Mouse (Mus musculus): ENCODE data around the gene Rd3l. TPM values are rescaled to one million over a fixed set of nuclear protein-coding genes. Genes with fewer than 3 reads are reported as not detected.

Rd3l gene
- polyA plus RNA-seq (2012; rRNA removed) = not detected in 2 replicates

DNA sequence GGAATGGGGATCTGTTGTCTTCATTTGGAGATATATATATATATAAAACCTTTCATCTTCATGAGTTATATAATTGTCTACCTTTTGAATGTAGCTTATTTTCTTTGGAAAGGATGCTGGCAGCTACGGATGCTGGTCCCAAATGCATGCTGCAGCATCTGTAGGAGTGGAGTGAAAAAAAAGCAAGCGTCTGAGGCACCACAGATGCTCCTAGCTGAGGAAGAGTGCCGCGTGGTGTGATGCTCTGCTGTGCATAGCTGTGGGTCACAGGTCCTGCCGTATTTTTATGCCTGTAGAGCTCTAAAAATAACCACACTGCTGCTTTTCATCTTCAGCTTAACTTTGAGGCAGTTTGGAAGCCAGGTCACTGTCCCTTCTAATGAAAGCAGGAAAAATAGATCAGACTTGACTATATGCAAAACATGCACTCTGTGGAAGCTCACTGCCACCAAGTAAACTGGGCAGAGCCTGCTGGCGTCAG is at the start of gene Rd3l:
Rd3l (minus strand) TSS at position 431 of the 481 bp plus-strand sequence.
- Histone ChIP-seq H3K4me1 (ENCODE audit: control insufficient read depth, insufficient read depth, low read length) (no peaks in the 10 kb centered on the region), H3K27ac (ENCODE audit: control insufficient read depth, insufficient read depth, low read depth, low read length) (no peak within 1 kb of the TSS), H3K27me3 (ENCODE audit: control insufficient read depth, insufficient read depth, low read length) (no peaks in the 10 kb centered on the region), H3K36me3 (ENCODE audit: control insufficient read depth, insufficient read depth, low read length) (no peaks in the 10 kb centered on the region), H3K4me3 (ENCODE audit: control insufficient read depth, low read depth, low read length) (no peak within 1 kb of the TSS)
- TF ChIP-seq CTCF (IDR thresholded peaks at IDR 0.05; ENCODE audit: control insufficient read depth, insufficient read depth, insufficient replicate concordance, low read depth, low read length) (no peak), POLR2A (IDR thresholded peaks at IDR 0.05; ENCODE audit: control insufficient read depth, low read depth, low read length) (no peak)

DNA sequence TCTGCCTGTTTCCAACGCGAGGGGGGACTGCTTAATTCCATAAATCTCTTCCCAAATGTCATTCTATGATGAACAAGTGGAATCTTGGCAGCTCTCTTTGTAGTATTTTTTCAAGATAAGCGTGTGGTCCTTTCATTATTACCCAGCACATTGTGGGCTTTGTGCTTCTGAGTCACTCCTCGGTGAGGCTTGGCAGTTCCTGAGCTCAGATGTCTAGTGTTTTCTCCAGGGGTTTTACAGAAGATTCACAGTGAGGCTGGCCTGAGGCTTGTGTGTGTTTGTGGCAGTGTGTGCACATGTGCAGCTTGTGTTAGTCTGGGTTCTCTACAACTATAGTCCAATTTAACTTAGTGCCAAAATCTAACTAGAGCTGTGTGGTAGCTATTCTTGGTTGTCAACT is 46.3 kb upstream of the Rd3l start:
- Histone ChIP-seq H3K4me3 (ENCODE audit: control insufficient read depth, low read depth, low read length) (no peak overlapping the region), H3K4me1 (ENCODE audit: control insufficient read depth, insufficient read depth, low read length) (no peaks in the 10 kb centered on the region), H3K27me3 (ENCODE audit: control insufficient read depth, insufficient read depth, low read length) (no peaks in the 10 kb centered on the region), H3K36me3 (ENCODE audit: control insufficient read depth, insufficient read depth, low read length) (peaks cover 1% of the 10 kb centered on the region; the same call in 1 of the 2 replicates), H3K27ac (ENCODE audit: control insufficient read depth, insufficient read depth, low read depth, low read length) (no peak overlapping the region)
- TF ChIP-seq POLR2A (IDR thresholded peaks at IDR 0.05; ENCODE audit: control insufficient read depth, low read depth, low read length) (no peak), CTCF (IDR thresholded peaks at IDR 0.05; ENCODE audit: control insufficient read depth, insufficient read depth, insufficient replicate concordance, low read depth, low read length) (no peak)

DNA sequence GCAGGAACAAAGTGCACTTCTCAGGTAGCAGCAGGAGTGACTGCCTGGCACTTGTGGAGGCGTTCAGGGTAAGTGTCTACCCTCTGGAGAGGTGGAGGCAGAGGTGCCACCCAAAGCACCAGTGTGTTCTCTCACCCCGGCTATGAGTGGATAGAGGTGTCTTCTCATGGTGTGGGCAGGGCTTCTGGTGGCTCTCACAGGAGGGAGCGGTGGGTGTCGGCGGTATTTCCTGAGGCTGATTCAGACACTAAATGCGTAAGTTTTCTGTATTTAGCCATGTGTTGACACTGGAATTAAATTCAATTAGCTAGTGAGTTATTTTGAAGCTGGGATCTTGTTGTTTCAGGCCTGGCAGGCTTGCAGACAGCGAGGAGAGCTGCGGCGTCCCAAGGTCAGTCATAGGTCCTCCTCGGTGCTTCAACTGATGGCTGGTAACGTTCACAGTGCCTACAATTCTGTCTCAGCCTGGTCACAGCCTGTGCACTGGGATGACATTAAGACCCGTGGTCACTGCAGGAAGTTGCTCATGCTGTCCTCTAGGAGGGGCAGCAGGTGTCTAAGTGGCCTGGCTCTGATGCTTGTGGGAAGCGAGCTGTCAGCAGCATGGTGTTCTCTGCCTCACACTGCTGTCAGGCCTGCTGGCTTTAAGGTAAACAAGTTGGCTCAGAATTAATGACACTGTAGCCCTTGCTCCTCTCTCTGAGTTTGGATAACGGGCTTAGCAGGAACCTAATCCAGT is 45.0 kb upstream of the Rd3l start:
- no peak overlapping the region for H3K27ac ChIP-seq (ENCODE audit: control insufficient read depth, insufficient read depth, low read depth, low read length)
- H3K27me3 ChIP-seq (ENCODE audit: control insufficient read depth, insufficient read depth, low read length) = no peaks in the 10 kb centered on the region
- TF ChIP-seq POLR2A (IDR thresholded peaks at IDR 0.05; ENCODE audit: control insufficient read depth, low read depth, low read length) = no peak
- no peak for TF ChIP-seq CTCF (IDR thresholded peaks at IDR 0.05; ENCODE audit: control insufficient read depth, insufficient read depth, insufficient replicate concordance, low read depth, low read length)
- H3K4me3 ChIP-seq (ENCODE audit: control insufficient read depth, low read depth, low read length) = no peak overlapping the region
- H3K36me3 ChIP-seq (ENCODE audit: control insufficient read depth, insufficient read depth, low read length) = peaks cover 1% of the 10 kb centered on the region; the same call in 1 of the 2 replicates
- H3K4me1 ChIP-seq (ENCODE audit: control insufficient read depth, insufficient read depth, low read length) = no peaks in the 10 kb centered on the region

DNA sequence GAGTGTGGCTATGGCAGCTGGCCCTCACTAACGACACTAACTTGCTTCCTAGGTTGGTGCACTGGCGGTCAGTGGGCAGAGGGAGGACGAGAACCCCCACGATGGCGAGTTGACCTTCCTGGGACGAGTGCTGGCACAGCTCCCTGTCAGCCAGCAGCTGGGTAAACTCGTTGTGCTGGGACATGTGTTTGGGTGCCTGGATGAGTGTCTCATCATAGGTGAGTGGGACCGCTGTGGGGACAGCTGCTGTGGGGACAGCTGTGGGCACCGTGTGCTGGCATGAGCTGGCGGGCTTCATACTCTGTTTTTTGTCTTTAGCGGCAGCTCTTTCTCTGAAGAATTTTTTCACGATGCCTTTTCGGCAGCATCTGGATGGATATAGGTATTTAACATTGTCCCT is 44.3 kb upstream of the Rd3l start:
- Histone ChIP-seq H3K4me1 (ENCODE audit: control insufficient read depth, insufficient read depth, low read length) (no peaks in the 10 kb centered on the region), H3K27me3 (ENCODE audit: control insufficient read depth, insufficient read depth, low read length) (no peaks in the 10 kb centered on the region), H3K4me3 (ENCODE audit: control insufficient read depth, low read depth, low read length) (no peak overlapping the region), H3K27ac (ENCODE audit: control insufficient read depth, insufficient read depth, low read depth, low read length) (no peak overlapping the region), H3K36me3 (ENCODE audit: control insufficient read depth, insufficient read depth, low read length) (peaks cover 1% of the 10 kb centered on the region; the same call in 1 of the 2 replicates)
- TF ChIP-seq POLR2A (IDR thresholded peaks at IDR 0.05; ENCODE audit: control insufficient read depth, low read depth, low read length) (no peak), CTCF (IDR thresholded peaks at IDR 0.05; ENCODE audit: control insufficient read depth, insufficient read depth, insufficient replicate concordance, low read depth, low read length) (no peak)

DNA sequence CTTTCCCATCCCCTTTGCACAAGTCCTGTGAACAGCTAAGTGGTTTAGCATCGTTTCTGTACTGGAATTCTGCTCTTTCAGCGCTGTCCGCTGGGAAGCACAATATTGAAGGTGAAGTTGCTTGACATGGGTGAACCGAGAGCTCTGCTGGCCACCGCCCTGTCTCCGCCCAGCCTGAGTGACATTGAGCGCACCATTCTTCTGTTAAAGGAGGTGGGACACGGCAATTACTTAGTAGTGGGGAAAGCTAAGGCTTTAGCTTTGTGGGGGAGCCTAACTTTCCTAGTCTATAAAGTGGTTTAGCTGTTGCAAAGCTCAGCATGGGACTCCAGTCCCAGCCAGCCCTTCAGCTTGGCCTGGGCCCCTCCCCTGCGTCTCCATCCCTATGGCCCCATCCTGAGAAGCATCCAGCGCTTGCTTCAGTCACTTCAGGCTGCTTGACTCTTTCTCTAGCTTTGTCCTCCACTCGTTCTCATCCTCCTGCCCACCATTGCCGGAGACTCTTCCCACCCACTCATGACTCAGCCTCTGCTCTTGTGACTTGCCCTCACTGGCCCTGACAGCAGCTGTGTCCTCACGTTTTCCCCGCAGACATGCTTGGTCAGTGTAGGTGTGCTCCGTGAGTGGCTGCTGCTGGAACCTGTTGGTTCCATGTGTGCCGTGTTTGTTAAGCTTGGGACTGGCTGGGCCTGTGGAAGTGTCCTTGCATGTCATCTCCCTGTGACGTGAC is 43.6 kb upstream of the Rd3l start:
- Histone ChIP-seq H3K27me3 (ENCODE audit: control insufficient read depth, insufficient read depth, low read length) (no peaks in the 10 kb centered on the region), H3K27ac (ENCODE audit: control insufficient read depth, insufficient read depth, low read depth, low read length) (no peak overlapping the region), H3K4me3 (ENCODE audit: control insufficient read depth, low read depth, low read length) (no peak overlapping the region), H3K36me3 (ENCODE audit: control insufficient read depth, insufficient read depth, low read length) (no peaks in the 10 kb centered on the region; the same call in 1 of the 2 replicates), H3K4me1 (ENCODE audit: control insufficient read depth, insufficient read depth, low read length) (no peaks in the 10 kb centered on the region)
- no peak for TF ChIP-seq CTCF (IDR thresholded peaks at IDR 0.05; ENCODE audit: control insufficient read depth, insufficient read depth, insufficient replicate concordance, low read depth, low read length)
- no peak for TF ChIP-seq POLR2A (IDR thresholded peaks at IDR 0.05; ENCODE audit: control insufficient read depth, low read depth, low read length)

DNA sequence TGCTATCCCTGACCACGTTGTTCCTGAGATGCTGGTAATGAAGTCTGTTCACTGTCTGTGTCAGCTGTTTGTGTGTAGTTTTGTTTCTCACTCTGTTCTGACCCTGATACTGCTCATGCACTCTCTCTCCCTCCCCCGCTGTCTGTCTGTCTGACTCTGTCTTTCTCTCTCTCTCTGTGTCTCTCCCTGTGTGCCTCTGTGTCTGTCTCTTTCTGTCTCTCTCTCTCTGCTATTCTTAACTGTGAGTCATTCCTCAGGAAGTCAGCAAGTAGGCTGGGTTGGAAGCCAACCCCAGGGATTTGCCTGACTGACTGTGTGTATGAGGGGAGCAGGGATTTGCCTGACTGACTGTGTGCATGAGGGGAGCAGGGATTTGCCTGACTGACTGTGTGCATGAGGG is 42.2 kb upstream of the Rd3l start:
- H3K4me1 ChIP-seq (ENCODE audit: control insufficient read depth, insufficient read depth, low read length) = no peaks in the 10 kb centered on the region
- no peaks in the 10 kb centered on the region; the same call in 1 of the 2 replicates for H3K36me3 ChIP-seq (ENCODE audit: control insufficient read depth, insufficient read depth, low read length)
- no peak overlapping the region for H3K4me3 ChIP-seq (ENCODE audit: control insufficient read depth, low read depth, low read length)
- H3K27ac ChIP-seq (ENCODE audit: control insufficient read depth, insufficient read depth, low read depth, low read length) = no peak overlapping the region
- TF ChIP-seq POLR2A (IDR thresholded peaks at IDR 0.05; ENCODE audit: control insufficient read depth, low read depth, low read length) (no peak), CTCF (IDR thresholded peaks at IDR 0.05; ENCODE audit: control insufficient read depth, insufficient read depth, insufficient replicate concordance, low read depth, low read length) (no peak)
- H3K27me3 ChIP-seq (ENCODE audit: control insufficient read depth, insufficient read depth, low read length) = no peaks in the 10 kb centered on the region

DNA sequence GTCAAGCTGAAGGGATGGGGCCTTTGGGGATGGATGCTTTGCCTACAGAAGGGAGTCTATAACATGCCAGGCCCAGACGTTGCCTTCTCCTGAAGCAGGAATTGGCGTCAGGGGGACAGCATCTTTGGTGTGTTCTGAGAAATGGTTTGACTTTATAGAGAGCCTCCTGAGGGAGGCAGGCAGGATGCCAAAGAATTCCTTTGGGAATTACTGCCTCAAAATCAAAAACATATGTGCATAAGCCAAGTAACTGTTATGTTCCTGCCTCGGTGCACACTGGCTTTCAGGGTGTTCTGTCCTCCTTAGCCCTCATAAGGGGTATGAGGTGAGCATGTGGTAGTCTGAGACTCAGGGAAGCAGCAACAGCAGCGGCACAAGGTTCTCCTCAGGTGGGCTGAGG is 35.2 kb upstream of the Rd3l start:
- Histone ChIP-seq H3K36me3 (ENCODE audit: control insufficient read depth, insufficient read depth, low read length) (peaks cover 4% of the 10 kb centered on the region), H3K4me3 (ENCODE audit: control insufficient read depth, low read depth, low read length) (no peak overlapping the region), H3K27ac (ENCODE audit: control insufficient read depth, insufficient read depth, low read depth, low read length) (no peak overlapping the region), H3K27me3 (ENCODE audit: control insufficient read depth, insufficient read depth, low read length) (no peaks in the 10 kb centered on the region), H3K4me1 (ENCODE audit: control insufficient read depth, insufficient read depth, low read length) (no peaks in the 10 kb centered on the region)
- TF ChIP-seq POLR2A (IDR thresholded peaks at IDR 0.05; ENCODE audit: control insufficient read depth, low read depth, low read length) = no peak
- TF ChIP-seq CTCF (IDR thresholded peaks at IDR 0.05; ENCODE audit: control insufficient read depth, insufficient read depth, insufficient replicate concordance, low read depth, low read length) = no peak
